Mouse (Mus musculus) cortical plate, adult 2 months (tissue): ENCODE measurements around the gene Hoxa7.

ENCODE experiments used
- CTCF ChIP-seq: fragments of 200-500 bp; IDR thresholded peaks from 2 replicates; pipeline ENCODE4 v1.5.1; 2011; ENCODE audit warnings: mild to moderate bottlenecking, control low read depth, low read length; ENCODE audit not compliant: insufficient read depth; ENCODE audit errors: extremely low read depth
- POLR2A ChIP-seq: fragments of 200-500 bp; IDR thresholded peaks from 2 replicates; pipeline ENCODE4 v1.6.1; 2011; ENCODE audit warnings: mild to moderate bottlenecking, low read length, control low read depth; ENCODE audit not compliant: insufficient read depth; ENCODE audit errors: extremely low read depth

DNA sequence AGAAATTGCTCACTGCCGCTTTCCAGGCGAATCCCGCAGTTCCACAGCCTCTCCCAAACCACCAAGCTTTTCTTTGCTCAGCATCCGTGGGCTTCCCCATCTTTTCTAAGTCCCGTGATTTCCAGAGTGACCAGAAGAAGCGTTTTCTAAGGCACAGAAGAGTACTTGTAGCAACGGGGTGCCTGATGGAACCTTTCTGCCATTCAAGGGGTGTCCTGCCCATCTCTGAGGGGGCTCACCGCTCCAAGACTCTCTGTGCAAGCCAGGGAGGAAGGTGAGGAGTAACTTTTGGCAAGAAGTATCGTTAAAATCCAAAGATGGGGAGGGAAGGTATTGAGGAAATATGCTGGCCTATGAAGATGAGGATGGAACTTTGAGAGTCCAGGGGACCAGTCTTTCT, 43.8 kb downstream of the Hoxa7 start:
- TF ChIP-seq POLR2A (no peak), CTCF (no peak)
